Mouse (Mus musculus) natural killer cell, adult 2 months (primary cell): ENCODE data around the gene Hk2.
A peak's percentile ranks its signal among the peaks of the same experiment; 100 is the strongest.

Source experiments
- DNase-seq, 2 experiments: peaks; one replicate each; pipeline ENCODE4 v3.0.0; 2022; ENCODE audit warnings: low spot score in 2 of 2

Gene Hk2

GRCm38 (mm10) chr6:82774321-82774764 lies at the start of gene Hk2:
TSS of gene Hk2 (minus strand) at chr6:82774454.
- DNase-seq: peak; percentile 52 to 61

- DNase-seq: no peak
Observed at GRCm38 (mm10) chr6:82821758-82822253, 47.6 kb upstream of the Hk2 start.

GRCm38 (mm10) chr6:82820716-82821115 lies 46.5 kb upstream of the Hk2 start:
- DNase-seq: no peak

DNA sequence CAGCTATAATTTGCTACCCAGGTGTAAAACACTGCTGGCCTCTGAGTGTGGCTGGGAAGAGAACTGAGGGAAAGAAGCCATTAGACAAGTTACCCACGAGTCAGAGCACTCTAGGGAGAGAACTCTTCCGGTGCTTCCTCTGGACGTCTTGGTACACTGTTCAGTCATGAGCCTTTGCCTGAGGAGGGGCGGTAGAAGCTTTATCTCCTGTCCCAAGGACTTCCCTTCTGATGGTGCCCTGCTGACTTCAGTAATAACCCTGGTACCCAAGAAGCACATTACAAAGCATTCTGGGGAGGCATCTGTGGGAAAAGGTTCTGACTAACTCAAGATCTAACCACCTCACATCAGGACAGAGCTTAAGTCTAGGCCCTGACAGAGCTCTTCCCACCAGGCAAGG lies 40.6 kb upstream of the Hk2 start:
- no peak for DNase-seq

- no peak for DNase-seq
Observed at GRCm38 (mm10) chr6:82807984-82808700, 33.9 kb upstream of the Hk2 start.

DNA sequence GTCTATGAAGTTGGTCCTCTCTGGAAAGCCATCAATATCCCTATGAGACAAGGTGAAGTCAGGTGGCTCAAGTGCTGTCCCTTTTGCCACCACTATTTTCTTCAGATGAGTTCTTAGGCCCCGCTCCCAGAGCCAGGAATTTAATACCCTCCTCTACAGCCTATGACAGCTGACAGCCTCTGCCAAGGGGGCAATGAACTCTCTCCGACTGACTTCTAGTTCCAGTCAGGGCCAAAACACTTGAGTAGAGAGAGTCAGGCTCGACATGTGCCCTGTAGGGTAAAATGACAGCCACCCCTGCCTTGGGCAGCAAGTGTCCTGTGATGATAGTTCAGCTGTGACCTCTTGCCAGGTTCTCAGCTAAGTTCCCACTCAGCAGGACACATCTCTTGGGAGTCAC lies 32.7 kb upstream of the Hk2 start:
- no peak for DNase-seq

DNA sequence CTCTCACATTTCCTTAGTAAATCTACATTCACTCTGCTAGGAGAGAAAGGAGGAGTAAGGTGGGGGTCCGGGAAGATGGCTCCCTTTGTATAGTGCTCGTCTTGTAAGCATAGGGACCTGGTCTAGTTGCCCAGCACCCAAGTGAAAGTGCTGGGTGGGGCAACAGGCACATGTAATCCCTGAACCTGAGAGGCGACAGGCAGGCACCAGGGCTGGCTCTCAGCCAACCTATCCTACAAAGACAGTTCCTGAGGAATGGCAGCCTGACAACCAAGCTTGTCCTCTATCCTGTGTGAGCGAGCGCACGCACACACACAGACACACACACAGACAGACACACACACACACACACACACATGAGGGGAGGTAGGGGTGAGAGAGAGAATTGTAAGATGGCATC lies 32.2 kb upstream of the Hk2 start:
- no peak for DNase-seq

DNA sequence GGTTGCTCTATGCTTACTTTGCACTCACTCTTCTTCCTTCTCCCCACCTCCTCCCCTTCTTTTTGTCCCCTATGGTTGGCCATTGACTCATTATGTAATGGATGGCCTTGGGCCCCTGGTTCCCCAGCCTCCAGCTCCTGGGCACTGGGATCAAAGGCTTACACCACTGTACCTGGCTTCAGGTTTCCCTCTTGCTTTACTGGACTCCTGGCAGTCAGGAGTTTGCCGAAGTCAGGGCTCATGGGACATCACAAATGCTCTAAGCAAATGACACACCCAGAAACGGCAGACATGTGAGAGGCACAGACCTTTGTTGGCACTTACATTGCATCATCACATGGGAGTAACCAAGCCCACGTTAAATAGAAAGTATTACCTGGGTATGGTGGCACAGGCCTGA lies 31.6 kb upstream of the Hk2 start:
- no peak for DNase-seq

- no peak for DNase-seq
Observed at GRCm38 (mm10) chr6:82804984-82805383, 30.7 kb upstream of the Hk2 start.

DNA sequence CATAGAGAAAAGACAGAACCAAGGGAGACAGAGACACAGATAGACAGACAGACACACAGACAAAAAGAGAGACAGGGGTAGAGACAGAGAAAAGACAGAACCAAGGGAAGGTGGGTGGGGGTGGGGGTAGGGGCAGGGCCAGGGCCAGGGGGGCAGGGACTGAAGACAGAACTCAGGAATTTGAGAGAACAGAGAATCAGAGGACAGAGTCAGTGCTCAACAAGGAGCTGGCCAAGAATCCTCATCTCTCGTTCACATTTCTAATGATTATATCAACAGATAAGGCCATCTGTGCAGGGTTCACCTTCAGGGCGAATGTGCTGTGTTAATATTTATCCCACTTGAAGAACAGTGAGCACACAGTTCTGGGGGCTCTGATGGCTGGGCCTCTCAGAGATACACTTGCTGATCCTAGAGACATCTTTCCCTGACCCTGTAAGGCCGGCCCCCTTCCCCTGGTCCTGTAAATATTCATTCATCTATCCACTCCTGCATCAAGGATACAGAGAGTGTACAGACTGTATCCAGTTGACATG lies 24.0 kb upstream of the Hk2 start:
- no peak for DNase-seq

DNA sequence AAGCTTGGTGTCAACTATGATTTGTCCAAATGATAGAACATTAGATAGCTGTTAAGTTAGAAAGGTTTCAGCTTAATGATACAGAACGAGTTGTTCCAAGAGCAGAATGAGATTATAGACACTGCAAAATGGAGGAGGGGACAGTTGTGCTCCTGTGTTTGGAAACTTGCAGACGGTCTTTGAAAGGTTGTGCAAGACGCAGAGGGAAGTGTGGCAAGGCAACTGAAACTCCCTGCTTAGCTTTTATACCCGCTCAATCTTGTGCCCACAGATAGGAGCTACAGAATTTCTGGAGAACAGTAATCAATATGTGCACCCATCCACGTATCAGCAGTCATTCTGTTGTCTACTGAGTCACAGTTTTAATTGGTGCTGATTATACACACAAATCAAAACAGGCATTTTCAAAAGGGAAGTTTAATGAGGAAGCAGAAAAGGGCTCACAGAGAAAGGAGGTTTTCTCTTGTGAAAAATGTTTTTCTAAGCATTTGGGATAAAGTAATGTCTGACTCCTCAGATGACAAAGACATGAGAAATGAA lies 23.1 kb upstream of the Hk2 start:
- no peak for DNase-seq

DNA sequence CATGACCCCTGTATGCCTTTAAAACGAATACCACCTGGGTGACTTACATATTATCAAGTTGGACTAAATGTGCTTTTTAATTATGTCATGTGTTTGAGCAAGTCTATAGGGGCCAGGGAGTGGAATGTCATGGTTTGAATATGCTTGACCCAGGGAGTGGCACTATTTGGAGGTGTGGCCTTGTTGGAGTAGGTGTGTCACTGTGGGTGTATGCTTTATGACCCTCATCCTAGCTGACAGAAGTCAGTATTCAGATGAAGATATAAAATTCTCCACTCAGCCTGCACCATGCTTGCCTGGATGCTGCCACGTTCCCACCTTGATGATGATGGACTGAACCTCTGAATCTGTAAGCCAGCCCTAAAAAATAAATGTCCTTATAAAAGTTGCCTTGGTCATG lies 16.6 kb upstream of the Hk2 start:
- DNase-seq: no peak

DNA sequence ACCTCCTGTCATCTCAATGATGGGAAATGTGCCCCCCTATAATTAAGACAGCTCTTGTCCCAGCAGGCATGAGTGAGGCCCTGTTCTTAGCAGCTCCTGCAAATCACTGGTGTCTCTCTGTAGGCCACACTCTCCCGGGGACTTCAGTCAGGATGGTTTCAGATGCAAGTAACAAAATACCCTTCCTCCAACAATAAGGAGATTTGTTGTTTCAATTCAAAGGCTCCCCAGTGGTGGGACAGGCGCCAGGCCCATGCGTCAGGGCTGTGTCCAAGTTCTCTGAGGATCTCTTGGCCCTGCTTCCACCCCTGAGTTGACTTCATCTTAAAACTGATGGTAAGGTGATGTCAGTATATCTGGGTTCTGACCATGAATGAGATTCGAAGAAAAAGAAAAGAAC lies 9.7 kb upstream of the Hk2 start:
- no peak for DNase-seq

DNA sequence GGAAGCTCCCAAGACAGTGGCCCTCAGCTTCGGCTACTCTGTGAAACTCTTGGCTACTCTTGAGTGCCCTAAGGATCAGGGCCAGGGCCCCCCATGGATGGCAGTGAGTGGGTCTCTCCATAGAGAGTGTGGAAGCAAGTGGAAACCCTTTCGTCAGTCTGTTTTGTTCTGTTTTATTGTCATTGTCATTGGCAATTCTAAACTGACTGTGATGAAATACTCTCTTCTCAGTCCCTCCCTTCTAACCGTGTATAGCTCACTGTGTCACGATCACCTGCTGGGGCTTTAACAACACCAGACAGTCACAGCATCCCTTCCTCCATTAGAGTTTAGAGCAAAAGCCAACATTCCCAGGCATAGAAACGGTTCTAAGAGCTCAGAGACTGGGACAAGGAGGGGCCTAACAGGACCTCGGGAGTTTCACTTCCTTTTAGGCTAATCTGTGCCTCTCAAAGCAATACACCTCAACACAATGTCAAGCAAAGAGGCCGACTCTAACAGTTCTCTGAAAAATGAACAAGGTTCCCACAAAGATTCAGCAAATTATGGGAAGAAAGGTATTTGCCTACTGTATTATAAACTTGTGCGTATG lies 6.6 kb upstream of the Hk2 start:
- DNase-seq: no peak

- DNase-seq: no peak
Observed at GRCm38 (mm10) chr6:82780369-82780768, 6.1 kb upstream of the Hk2 start.

GRCm38 (mm10) chr6:82777124-82777654 lies 2.9 kb upstream of the Hk2 start:
- DNase-seq: no peak

DNA sequence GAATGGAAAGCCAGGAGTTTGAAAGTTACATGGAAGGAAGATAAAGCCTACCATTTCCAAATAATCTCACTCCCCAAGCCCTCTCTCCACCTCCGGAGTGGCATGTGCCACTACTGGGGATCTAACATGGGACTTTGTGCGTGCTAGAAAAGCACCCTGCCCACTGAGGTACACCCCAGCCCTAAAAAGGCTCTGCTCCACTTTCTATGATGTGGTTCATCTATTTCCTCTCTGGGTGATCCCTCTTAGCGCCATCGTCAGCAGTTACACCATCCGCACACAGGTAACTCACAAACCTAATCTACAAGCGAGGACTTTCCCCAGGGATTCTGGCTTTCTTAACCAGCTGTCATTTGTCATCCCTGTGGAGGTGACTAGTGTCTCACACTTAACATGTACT lies 1.1 kb upstream of the Hk2 start:
- DNase-seq: no peak

GRCm38 (mm10) chr6:82773261-82774131 lies 758 bp downstream of the Hk2 start:
- DNase-seq: peak; percentile 10 to 18

DNA sequence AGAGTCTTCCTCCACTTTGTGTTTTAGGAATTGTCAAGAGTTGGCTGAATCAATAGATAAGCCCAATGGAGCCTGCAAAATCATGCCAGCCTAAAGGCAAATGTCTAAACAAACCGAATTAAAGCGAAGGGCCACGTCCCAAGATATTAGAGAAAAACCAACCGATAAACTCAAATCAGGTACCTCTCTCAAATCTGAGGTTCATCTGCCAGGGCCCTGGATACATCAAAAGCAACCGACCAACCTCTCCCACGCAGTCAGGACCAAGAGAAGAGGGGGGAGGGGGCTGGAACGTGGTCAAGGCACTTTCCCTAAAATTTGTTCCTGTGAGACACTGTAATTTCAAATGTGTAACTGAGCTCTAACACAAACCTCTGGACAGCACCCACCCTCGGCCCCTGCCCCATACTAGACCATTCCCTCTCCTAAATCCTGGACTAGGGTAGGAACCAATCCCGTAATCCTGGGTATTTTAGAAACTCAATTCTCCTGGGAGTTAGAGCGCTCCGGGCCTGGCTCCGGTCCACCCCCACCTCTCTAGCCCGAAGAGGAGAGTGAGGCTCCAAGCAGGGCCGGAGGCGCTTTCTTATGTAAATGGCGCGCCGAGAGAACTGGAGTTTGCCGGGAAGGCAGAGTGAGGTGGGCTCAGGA lies 1.7 kb downstream of the Hk2 start:
- DNase-seq: no peak

- no peak for DNase-seq
Observed at GRCm38 (mm10) chr6:82771981-82772409, 2.3 kb downstream of the Hk2 start.

DNA sequence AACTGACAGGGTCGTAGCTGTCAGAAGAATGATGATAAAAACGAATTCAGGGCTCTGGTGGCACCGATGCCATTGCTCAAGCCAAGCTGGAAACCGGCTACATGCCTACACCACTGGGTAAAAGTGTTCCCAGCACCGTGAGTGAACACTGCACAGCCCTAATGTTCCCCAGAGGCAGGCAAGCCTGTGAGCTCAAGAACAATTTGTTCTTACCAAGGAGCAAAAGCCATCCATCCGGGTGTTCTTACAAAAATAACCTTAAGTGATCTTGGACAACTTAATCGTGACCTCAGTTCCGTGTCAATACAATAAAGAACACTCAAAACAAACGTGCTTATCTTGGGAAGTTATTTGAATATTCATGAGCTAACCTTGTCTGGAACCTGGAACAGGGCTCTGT lies 3.2 kb downstream of the Hk2 start:
- no peak for DNase-seq
